Mouse (Mus musculus) forebrain, embryonic 13.5 days (tissue): ENCODE measurements around the gene Tbk1. TPM values are rescaled to one million over a fixed set of nuclear protein-coding genes. Genes with fewer than 3 reads are reported as not detected.

Experiments used
- ATAC-seq: fragments of 200-750 bp; cut with Nextera tagmentation; 2 replicates; pipeline ENCODE4 v1.8.0; 2017
- H3K27ac ChIP-seq: fragments of 300-500 bp; sonication (generic); 2 replicates; pipeline ENCODE4 v1.5.1; 2015; ENCODE audit warnings: inconsistent platforms, mild to moderate bottlenecking, moderate library complexity
- H3K27me3 ChIP-seq: fragments of 300-500 bp; sonication (generic); 2 replicates; pipeline ENCODE4 v1.6.1; 2015; ENCODE audit warnings: mild to moderate bottlenecking, inconsistent platforms
- H3K36me3 ChIP-seq: fragments of 300-500 bp; sonication (generic); 2 replicates; pipeline ENCODE4 v1.6.1; 2015; ENCODE audit warnings: mild to moderate bottlenecking, inconsistent platforms; ENCODE audit not compliant: poor library complexity, severe bottlenecking
- H3K4me1 ChIP-seq: fragments of 300-500 bp; sonication (generic); 2 replicates; pipeline ENCODE4 v1.6.1; 2015; ENCODE audit warnings: inconsistent platforms
- H3K4me2 ChIP-seq: fragments of 300-500 bp; sonication (generic); 2 replicates; pipeline ENCODE4 v1.6.1; 2015; ENCODE audit warnings: inconsistent platforms, mild to moderate bottlenecking, moderate library complexity
- H3K4me3 ChIP-seq: fragments of 300-500 bp; sonication (generic); 2 replicates; pipeline ENCODE4 v1.5.1; 2015; ENCODE audit warnings: mild to moderate bottlenecking, inconsistent platforms
- H3K9ac ChIP-seq: fragments of 300-500 bp; sonication (generic); 2 replicates; pipeline ENCODE4 v1.6.1; 2015; ENCODE audit warnings: mild to moderate bottlenecking, inconsistent platforms
- H3K9me3 ChIP-seq: fragments of 300-500 bp; sonication (generic); replicated peaks from 2 replicates; pipeline ENCODE4 v1.6.1; 2016; ENCODE audit warnings: inconsistent platforms
- WGBS: fragments of 180-500 bp; shearing (Covaris S2); methylation state at CpG from one replicate; pipeline ENCODE4 v1.1.7; 2015; 5-methylcytosine and 5-hydroxymethylcytosine counted together
- polyA plus RNA-seq: library from polyadenylated mRNA; unstranded; fragments of >200 nt; fragmentation: Nextera tagmentation; extraction: Ambion mirVana; gene quantifications from 2 replicates; pipeline ENCODE4 v1.2.1, GENCODE M21; 2015

Tbk1 gene
- polyA plus RNA-seq, 1 experiment from 2014 or later, result 31.7 TPM

DNA sequence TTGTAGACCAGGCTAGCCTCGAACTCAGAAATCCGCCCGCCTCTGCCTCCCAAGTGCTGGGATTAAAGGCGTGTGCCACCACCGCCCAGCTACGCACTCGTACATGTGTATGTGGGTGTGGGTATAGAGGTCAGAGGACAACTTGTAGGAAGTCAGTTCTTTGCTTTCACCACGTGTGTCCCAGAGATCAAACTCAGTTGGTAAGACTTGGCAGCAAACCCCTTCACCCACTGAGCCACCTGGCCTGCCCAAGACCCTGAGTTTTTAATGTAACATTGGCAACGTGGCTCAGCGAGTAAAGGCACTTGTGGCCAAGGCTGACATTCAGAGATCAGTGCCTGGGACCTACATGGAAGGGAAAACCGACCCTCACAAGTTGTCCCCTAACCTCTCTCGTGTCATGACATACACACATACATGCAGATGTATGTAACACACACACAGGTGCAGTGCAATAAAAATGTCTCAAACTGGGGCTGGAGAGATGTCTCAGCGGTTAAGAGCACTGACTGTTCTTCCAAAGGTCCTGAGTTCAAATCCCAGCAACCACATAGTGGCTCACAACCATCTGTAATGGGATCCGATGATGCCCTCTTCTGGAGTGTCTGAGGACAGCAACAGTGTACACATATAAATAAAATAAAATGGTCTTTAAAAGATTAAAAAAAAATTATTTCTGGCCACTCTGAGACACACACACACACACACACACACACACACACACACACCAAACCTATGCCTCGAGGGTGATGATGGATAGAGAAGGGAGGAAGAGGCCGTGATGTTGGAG is 78.6 kb downstream of the Tbk1 start:
- no peak overlapping the region for H3K27ac ChIP-seq
- no peak overlapping the region for H3K4me2 ChIP-seq
- H3K4me1 ChIP-seq, result peaks cover 36% of the 10 kb centered on the region
- no peak for ATAC-seq
- 92% methylated on average over 16 of the region's 16 CpGs for WGBS
- H3K36me3 ChIP-seq, result no peaks in the 10 kb centered on the region
- no peak overlapping the region for H3K4me3 ChIP-seq
- H3K9ac ChIP-seq, result no peak overlapping the region
- H3K9me3 ChIP-seq, result no peaks in the 10 kb centered on the region
- no peaks in the 10 kb centered on the region for H3K27me3 ChIP-seq

DNA sequence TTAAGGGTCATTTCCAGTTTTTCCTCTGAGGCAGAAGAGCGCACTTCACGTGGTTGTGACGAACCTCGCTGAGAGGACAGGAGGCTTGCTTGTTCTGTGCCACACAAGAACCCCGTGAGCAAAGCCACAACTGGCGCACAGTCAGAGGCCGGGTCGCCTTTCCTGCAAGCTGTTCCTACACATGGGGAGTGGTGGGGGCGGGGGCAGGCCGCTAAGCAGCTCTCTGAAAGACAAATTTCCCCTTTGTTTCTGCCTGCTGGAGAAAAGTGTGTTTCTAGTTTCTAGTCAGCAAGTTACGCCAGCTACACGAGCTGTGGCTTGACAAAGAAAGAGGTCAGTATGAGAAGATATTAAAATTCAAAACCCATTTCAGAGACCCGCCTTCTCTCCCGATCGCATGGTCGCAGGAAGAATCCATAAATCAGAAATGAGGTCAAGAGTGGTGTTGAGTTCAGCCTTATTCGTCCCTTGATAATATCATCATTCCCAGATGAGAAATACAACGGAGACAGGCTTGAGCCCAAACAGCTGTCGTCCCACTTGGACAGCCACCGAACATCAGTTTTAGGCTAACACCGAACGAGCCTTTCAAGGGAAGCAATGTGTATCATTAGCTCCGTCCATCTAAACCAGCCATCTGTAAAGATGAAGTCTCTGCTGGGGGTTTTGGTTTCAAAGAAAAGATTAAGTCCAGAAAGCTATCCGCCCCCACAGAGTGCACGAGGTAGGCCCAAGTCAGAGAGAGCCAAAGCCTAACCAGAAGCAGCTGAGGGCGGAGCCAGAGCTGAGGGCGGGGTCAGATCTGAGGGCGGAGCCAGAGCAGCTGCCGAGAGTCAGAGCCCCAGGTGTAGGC is 79.6 kb downstream of the Tbk1 start:
- H3K9me3 ChIP-seq, result no peaks in the 10 kb centered on the region
- H3K4me2 ChIP-seq, result no peak overlapping the region
- ATAC-seq, result no peak
- H3K9ac ChIP-seq, result no peak overlapping the region
- H3K27me3 ChIP-seq, result no peaks in the 10 kb centered on the region
- H3K4me1 ChIP-seq, result peaks cover 36% of the 10 kb centered on the region
- no peak overlapping the region for H3K4me3 ChIP-seq
- H3K36me3 ChIP-seq, result no peaks in the 10 kb centered on the region
- H3K27ac ChIP-seq, result no peak overlapping the region
- WGBS, result 56% methylated on average over 29 of the region's 29 CpGs

DNA sequence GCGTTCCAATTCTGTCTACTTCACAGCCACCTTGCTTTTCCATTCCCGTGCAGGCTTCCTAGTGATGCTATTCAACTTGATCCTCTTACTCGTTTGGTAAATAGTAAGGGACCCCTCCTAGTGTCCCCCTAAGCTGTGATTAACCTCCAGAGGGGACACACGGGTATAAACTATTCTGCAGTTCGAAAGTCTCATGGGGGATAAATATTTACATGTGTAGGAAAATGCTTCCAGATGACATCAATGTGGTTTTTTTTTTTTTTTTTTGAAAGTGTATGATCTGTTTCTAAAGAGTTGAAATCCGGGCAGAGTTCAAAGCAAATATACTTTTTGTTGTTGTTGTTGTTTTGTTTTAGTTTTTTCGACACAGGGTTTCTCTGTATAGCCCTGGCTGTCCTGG is 80.7 kb downstream of the Tbk1 start:
- H3K9ac ChIP-seq, result no peak overlapping the region
- H3K27me3 ChIP-seq, result no peaks in the 10 kb centered on the region
- peaks cover 43% of the 10 kb centered on the region for H3K4me1 ChIP-seq
- no peaks in the 10 kb centered on the region for H3K36me3 ChIP-seq
- no peak for ATAC-seq
- peak overlapping the region; percentile 57 for H3K4me2 ChIP-seq
- peak overlapping the region; percentile 72 for H3K27ac ChIP-seq
- no peak overlapping the region for H3K4me3 ChIP-seq
- H3K9me3 ChIP-seq, result no peaks in the 10 kb centered on the region
- WGBS, result 60% methylated on average over 7 of the region's 7 CpGs

DNA sequence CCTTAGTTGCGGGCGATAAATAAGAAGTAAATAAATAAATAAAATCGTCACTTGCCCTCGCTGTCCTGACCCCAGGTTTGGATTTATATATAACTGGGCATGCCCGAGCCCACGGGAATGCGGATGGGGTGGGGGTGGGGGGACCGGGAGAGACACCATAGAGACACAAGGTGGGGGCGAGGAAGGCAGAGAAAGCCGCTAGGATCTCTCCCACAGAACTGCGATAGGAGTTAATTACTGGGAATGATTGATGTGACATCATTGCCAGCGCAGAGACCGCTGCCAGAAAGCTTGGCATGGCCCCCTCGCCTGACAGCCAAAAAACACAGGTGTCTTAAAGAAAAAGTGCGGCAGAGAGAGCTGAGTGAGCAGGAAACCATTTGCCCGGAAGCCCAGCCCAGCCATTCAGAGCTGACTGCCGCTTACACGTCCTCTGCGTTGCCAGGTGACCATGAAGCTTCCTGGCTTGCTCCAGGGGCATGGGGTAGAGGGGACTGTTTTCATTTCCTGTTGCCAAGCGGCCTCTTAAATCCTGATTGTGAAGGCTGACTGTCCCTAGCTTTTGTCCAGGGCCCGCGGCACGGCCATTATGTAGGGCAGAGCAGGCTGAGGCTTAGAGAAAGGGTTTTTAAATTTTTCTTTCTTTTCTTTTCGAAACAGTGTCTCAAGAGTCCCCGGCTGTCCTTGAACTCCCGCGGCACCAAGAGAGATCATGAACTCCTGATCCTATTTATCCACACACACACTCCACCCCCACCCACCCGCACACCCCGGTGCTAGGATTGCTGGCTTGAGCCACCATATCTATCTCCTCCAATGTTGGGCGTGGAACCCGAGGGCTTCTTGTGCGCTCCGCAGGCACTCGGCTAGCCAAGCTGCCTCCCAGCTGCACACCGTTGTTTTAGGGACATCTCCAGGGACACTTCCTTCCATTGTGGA is 81.3 kb downstream of the Tbk1 start:
- H3K4me1 ChIP-seq, result peaks cover 45% of the 10 kb centered on the region
- H3K9ac ChIP-seq, result peak overlapping the region; percentile 49; the same call in 1 of the 2 replicates
- H3K4me3 ChIP-seq, result peak overlapping the region; percentile 31
- 23% methylated on average over 35 of the region's 35 CpGs for WGBS
- peak overlapping the region; percentile 72 for H3K27ac ChIP-seq
- H3K9me3 ChIP-seq, result no peaks in the 10 kb centered on the region
- ATAC-seq, result peak; percentile 93
- peak overlapping the region; percentile 57 for H3K4me2 ChIP-seq
- no peaks in the 10 kb centered on the region for H3K27me3 ChIP-seq
- no peaks in the 10 kb centered on the region for H3K36me3 ChIP-seq

DNA sequence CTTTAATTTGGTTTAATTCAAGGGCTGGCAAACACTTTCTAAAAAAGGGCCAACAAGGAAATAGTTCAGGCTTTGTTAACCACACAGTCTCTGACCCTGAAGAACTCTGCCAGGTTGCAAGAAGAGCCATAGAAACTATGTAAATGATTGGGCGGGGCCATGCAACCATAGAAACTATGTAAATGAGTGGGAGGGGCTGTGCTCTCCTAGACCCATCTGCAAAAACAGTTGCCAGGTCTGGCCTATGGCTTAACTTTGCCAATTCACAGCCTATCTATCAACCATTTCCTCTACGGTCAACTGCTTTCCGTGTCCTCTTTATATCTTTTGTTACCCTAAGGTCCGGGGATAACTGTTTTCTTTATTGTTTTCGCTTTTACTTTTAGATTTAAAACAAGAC is 85.4 kb downstream of the Tbk1 start:
- 66% methylated on average over 5 of the region's 5 CpGs for WGBS

DNA sequence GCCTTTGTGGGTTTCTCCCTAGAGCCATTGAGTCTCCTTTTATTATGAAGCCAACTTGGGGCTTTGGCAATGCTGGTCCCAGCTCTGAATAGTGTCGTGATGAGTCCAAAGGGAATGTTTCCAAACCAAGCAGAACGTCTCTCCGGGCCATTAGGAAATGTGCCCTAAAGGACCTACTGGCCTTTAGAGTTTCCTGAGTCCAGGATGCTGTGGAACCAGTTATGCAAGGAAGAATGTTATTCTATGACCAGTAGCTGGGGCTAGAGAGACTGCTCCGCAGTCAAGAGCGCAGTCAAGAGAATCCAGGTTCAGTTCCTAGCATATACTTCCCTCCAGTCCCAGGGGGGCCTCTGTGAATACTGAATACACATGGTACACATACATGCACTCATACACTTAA is 86.6 kb downstream of the Tbk1 start:
- Histone ChIP-seq H3K27me3 (no peaks in the 10 kb centered on the region), H3K36me3 (no peaks in the 10 kb centered on the region)

More for the DNA sequence above, 85.4 kb downstream of the Tbk1 start:
- H3K4me2 ChIP-seq, result no peak overlapping the region
- no peaks in the 10 kb centered on the region for H3K36me3 ChIP-seq
- no peaks in the 10 kb centered on the region for H3K27me3 ChIP-seq
- no peak overlapping the region for H3K4me3 ChIP-seq
- no peaks in the 10 kb centered on the region for H3K9me3 ChIP-seq
- no peak overlapping the region for H3K27ac ChIP-seq
- peaks cover 32% of the 10 kb centered on the region for H3K4me1 ChIP-seq
- ATAC-seq, result no peak; the same call in 1 of the 2 replicates
- no peak overlapping the region for H3K9ac ChIP-seq

DNA sequence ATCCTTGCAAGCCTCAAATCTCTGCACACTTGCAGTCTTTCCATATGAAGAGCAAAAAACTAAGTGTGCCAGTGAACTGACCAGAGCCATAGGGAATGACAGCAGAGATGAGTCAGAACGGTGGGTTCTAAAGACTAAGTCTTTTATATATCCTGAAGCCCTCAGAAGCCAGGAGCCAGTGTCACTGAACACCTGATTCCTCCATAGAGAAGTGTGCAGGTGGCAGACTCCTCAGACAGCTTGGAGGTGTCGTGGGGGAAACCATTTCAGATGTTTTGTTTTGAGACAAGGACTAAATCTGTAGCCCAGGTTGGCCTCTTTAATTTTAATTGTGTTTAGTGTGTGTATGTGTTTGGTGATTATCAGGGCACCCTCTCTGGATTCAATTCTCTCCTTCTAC is 87.5 kb downstream of the Tbk1 start:
- Histone ChIP-seq H3K36me3 (no peaks in the 10 kb centered on the region), H3K27me3 (no peaks in the 10 kb centered on the region), H3K4me1 (peaks cover 14% of the 10 kb centered on the region), H3K4me3 (no peak overlapping the region), H3K27ac (no peak overlapping the region), H3K9ac (no peak overlapping the region), H3K4me2 (no peak overlapping the region), H3K9me3 (no peaks in the 10 kb centered on the region)
- no peak for ATAC-seq
- 71% methylated on average over 2 of the region's 2 CpGs for WGBS

More for the DNA sequence above, 86.6 kb downstream of the Tbk1 start:
- no peak overlapping the region for H3K4me3 ChIP-seq
- H3K4me1 ChIP-seq, result peaks cover 23% of the 10 kb centered on the region
- no peak overlapping the region for H3K4me2 ChIP-seq
- no peaks in the 10 kb centered on the region for H3K9me3 ChIP-seq
- H3K27ac ChIP-seq, result no peak overlapping the region
- WGBS, result 80% methylated on average over 5 of the region's 5 CpGs
- no peak for ATAC-seq
- no peak overlapping the region for H3K9ac ChIP-seq

DNA sequence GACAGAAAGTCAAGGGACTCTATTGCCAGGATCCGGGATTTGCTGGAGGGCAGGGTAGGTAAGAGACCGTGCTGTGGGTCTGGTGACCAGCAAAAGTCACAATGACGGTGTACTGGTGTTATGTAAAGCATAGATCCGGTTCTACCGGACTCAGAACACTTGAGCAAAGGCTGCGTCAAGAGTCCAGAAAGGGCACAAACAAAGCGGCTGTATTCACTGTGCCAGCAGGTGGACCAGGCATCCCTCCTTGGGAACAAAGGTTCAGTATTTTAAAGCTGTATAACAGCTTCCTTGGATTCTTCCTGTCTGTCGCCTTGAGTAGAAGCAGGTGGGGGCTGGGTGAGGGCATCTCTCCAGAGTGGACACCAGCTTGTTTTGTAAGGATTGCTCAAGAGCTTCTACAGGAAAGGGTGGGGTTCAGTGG is 88.1 kb downstream of the Tbk1 start:
- no peak for ATAC-seq

DNA sequence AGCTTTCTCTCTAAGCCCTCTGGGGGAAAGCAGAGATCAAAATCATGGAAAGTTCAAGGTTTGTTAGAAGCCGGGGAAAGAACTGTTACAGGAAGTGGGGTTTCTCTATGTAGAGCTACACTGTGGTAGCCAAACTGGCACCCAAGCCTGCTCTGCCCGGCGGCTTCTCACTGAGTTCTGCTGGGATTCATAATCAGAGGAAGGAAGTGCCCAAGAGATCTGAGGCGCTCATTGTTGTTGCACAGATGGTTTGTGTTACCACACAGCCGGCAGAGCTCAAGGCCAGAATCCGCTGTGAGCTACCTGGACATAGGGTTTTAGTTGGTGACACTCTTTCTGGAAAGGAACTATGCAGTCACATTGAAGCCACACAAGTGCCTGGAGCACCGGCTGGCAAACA is 88.6 kb downstream of the Tbk1 start:
- H3K9me3 ChIP-seq, result no peaks in the 10 kb centered on the region
- 0 out of 2 replicates have a peak overlapping the region, but pooled peaks have one; percentile 20 for H3K27ac ChIP-seq
- H3K27me3 ChIP-seq, result no peaks in the 10 kb centered on the region
- no peaks in the 10 kb centered on the region for H3K36me3 ChIP-seq
- no peak overlapping the region for H3K4me3 ChIP-seq
- H3K4me1 ChIP-seq, result peaks cover 11% of the 10 kb centered on the region
- no peak overlapping the region for H3K4me2 ChIP-seq
- 89% methylated on average over 7 of the region's 7 CpGs for WGBS
- H3K9ac ChIP-seq, result no peak overlapping the region
- ATAC-seq, result no peak

More for the DNA sequence above, 88.1 kb downstream of the Tbk1 start:
- no peaks in the 10 kb centered on the region for H3K36me3 ChIP-seq
- H3K4me1 ChIP-seq, result peaks cover 11% of the 10 kb centered on the region
- peak overlapping the region; percentile 20; the same call in 1 of the 2 replicates for H3K27ac ChIP-seq
- WGBS, result 70% methylated on average over 8 of the region's 8 CpGs
- H3K27me3 ChIP-seq, result no peaks in the 10 kb centered on the region
- no peak overlapping the region for H3K4me2 ChIP-seq
- no peak overlapping the region for H3K4me3 ChIP-seq
- H3K9ac ChIP-seq, result no peak overlapping the region
- no peaks in the 10 kb centered on the region for H3K9me3 ChIP-seq

DNA sequence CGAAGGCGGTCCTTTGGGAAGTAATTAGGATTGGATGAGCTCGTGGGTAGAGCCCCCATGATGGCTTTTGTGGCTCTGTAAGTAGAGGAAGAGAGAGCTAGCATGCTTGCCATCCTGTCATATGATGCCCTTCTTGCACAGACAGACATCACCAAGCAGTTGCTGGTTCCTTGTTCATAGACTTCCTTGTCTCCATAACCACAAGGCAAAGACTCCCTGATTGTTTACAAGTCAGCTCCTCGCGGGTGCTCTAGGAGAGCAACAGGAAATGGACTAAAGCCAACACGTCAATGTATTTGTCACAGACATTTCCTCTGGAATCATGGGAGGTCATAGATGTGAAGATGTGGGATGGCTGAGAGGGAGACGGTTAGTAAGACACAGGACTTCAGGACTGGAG is 90.0 kb downstream of the Tbk1 start:
- Histone ChIP-seq H3K4me1 (peaks cover 11% of the 10 kb centered on the region), H3K36me3 (no peaks in the 10 kb centered on the region), H3K4me3 (no peak overlapping the region), H3K9me3 (no peaks in the 10 kb centered on the region), H3K9ac (no peak overlapping the region), H3K27me3 (no peaks in the 10 kb centered on the region), H3K4me2 (no peak overlapping the region), H3K27ac (no peak overlapping the region)
- 88% methylated on average over 7 of the region's 7 CpGs for WGBS
- no peak for ATAC-seq
